Mouse (Mus musculus) hindbrain, embryonic 11.5 days (tissue): ENCODE measurements around the gene Mme. TPM values are rescaled to one million over a fixed set of nuclear protein-coding genes. Genes with fewer than 3 reads are reported as not detected.

Experiments used
- ATAC-seq: fragments of 200-750 bp; cut with Nextera tagmentation; 2 replicates; pipeline ENCODE4 v1.8.0; 2017; ENCODE audit warnings: mild to moderate bottlenecking, moderate TSS enrichment, moderate library complexity; ENCODE audit not compliant: low FRiP score
- DNase-seq: peaks from one replicate; pipeline ENCODE4 v3.0.0-alpha.2; 2015; ENCODE audit warnings: low spot score
- H3K27ac ChIP-seq: fragments of 300-500 bp; sonication (generic); 2 replicates; pipeline ENCODE4 v1.5.1; 2014; ENCODE audit warnings: mild to moderate bottlenecking, low read depth, low read length
- H3K27me3 ChIP-seq: fragments of 300-500 bp; sonication (generic); 2 replicates; pipeline ENCODE4 v1.6.1; 2014; ENCODE audit warnings: mild to moderate bottlenecking, low read length, moderate library complexity, mixed read lengths; ENCODE audit not compliant: control insufficient read depth, insufficient read depth
- H3K36me3 ChIP-seq: fragments of 300-500 bp; sonication (generic); 2 replicates; pipeline ENCODE4 v1.6.1; 2014; ENCODE audit warnings: mild to moderate bottlenecking, low read length, moderate library complexity, mixed read lengths; ENCODE audit not compliant: control insufficient read depth, insufficient read depth
- H3K4me1 ChIP-seq: fragments of 300-500 bp; sonication (generic); replicated peaks from 2 replicates; pipeline ENCODE4 v1.6.1; 2014; ENCODE audit warnings: low read length, mixed read lengths; ENCODE audit not compliant: control insufficient read depth, insufficient read depth
- H3K4me2 ChIP-seq: fragments of 300-500 bp; sonication (generic); replicated peaks from 2 replicates; pipeline ENCODE4 v1.6.1; 2014; ENCODE audit warnings: mild to moderate bottlenecking, low read depth, low read length
- H3K4me3 ChIP-seq: fragments of 300-500 bp; sonication (generic); 2 replicates; pipeline ENCODE4 v1.5.1; 2014; ENCODE audit warnings: low read depth, low read length
- H3K9ac ChIP-seq: fragments of 300-500 bp; sonication (generic); 2 replicates; pipeline ENCODE4 v1.6.1; 2014; ENCODE audit warnings: low read depth, low read length
- H3K9me3 ChIP-seq: fragments of 300-500 bp; sonication (generic); 2 replicates; pipeline ENCODE4 v1.6.1; 2016; ENCODE audit warnings: low read length; ENCODE audit not compliant: control insufficient read depth
- WGBS: fragments of 180-500 bp; shearing (Covaris S2); extraction: QIAGEN DNeasy Blood & Tissue Kit; methylation state at CpG from one replicate; pipeline ENCODE4 v1.1.7; 2014; 5-methylcytosine and 5-hydroxymethylcytosine counted together
- polyA plus RNA-seq: library from polyadenylated mRNA; unstranded; fragments of >200 nt; fragmentation: Nextera tagmentation; extraction: Ambion mirVana; gene quantifications from 2 replicates; pipeline ENCODE4 v1.2.1, GENCODE M21; 2014

Mme gene
- polyA plus RNA-seq, 1 experiment from 2014 or later: 26.0 TPM

- ATAC-seq (no peak), DNase-seq (no peak)
- Histone ChIP-seq H3K4me2 (no peak overlapping the region), H3K4me1 (no peaks in the 10 kb centered on the region), H3K27ac (no peak overlapping the region), H3K27me3 (no peaks in the 10 kb centered on the region), H3K36me3 (no peaks in the 10 kb centered on the region), H3K9ac (no peak overlapping the region), H3K9me3 (no peaks in the 10 kb centered on the region), H3K4me3 (no peak overlapping the region)
- 91% methylated on average over 1 of the region's 1 CpGs for WGBS
Observed at GRCm38 (mm10) chr3:63417284-63417683, 175.9 kb downstream of the Mme start.

- Histone ChIP-seq H3K9ac (no peak overlapping the region), H3K4me1 (no peaks in the 10 kb centered on the region), H3K27me3 (no peaks in the 10 kb centered on the region), H3K4me2 (no peak overlapping the region), H3K4me3 (no peak overlapping the region), H3K9me3 (no peaks in the 10 kb centered on the region), H3K27ac (no peak overlapping the region), H3K36me3 (no peaks in the 10 kb centered on the region)
- no peak for DNase-seq
- no peak for ATAC-seq
Observed at GRCm38 (mm10) chr3:63417758-63418157, 176.4 kb downstream of the Mme start.

- no peak for DNase-seq
- Histone ChIP-seq H3K27ac (no peak overlapping the region), H3K36me3 (no peaks in the 10 kb centered on the region), H3K27me3 (no peaks in the 10 kb centered on the region), H3K4me3 (no peak overlapping the region), H3K4me2 (no peak overlapping the region), H3K4me1 (no peaks in the 10 kb centered on the region), H3K9ac (no peak overlapping the region), H3K9me3 (no peaks in the 10 kb centered on the region)
- no peak for ATAC-seq
Observed at GRCm38 (mm10) chr3:63423552-63423951, 182.2 kb downstream of the Mme start.

Other genes starting within 250 kb of the Mme start
- gene Gm34302, start 242.3 kb downstream of the Mme start, polyA plus RNA-seq: not detected in 2 replicates